Mouse (Mus musculus) cortical plate, adult 2 months (tissue): ENCODE measurements at regions not wholly inside any gene's neighbourhood (a gene's known extent, or its start where the extent isn't known, plus 50 kb on each side); places are given as distances from the start of the nearest gene placed in this dataset.

Experiments
- CTCF ChIP-seq: fragments of 200-500 bp; IDR thresholded peaks from 2 replicates; pipeline ENCODE4 v1.5.1; 2011; ENCODE audit warnings: mild to moderate bottlenecking, control low read depth, low read length; ENCODE audit not compliant: insufficient read depth; ENCODE audit errors: extremely low read depth
- POLR2A ChIP-seq: fragments of 200-500 bp; IDR thresholded peaks from 2 replicates; pipeline ENCODE4 v1.6.1; 2011; ENCODE audit warnings: mild to moderate bottlenecking, low read length, control low read depth; ENCODE audit not compliant: insufficient read depth; ENCODE audit errors: extremely low read depth

DNA sequence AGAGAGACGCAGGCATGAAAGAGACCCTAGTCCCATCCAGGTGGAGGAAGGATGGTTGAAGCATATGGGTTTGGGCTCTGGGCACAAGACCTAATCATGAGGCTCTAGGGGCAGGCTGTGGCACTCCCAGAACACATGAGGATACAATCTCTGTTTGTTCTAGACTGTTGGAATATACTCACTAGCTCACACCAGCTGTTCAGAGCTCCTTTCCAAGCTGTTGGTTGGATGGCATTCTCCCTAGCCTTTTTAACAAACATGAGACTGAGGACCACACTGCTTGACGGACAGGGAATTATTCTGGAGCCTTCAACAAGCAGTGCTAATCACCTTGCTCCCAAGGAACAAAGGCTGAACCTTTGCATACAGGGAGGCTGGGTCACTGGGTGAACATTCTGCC lies 263.6 kb downstream of the Qk start:
- TF ChIP-seq CTCF: no peak
- no peak for TF ChIP-seq POLR2A
